Mouse (Mus musculus) erythroblast, embryonic 14.5 days (primary cell): ENCODE measurements at regions not wholly inside any gene's neighbourhood (a gene's known extent, or its start where the extent isn't known, plus 50 kb on each side); places are given as distances from the start of the nearest gene placed in this dataset.

Experiments
- GATA1 ChIP-seq: IDR thresholded peaks from 2 replicates; pipeline ENCODE4 v1.6.1; 2012; ENCODE audit warnings: low read length, inconsistent platforms, mixed read lengths
- TAL1 ChIP-seq: IDR thresholded peaks from 3 replicates; pipeline ENCODE4 v1.6.1; 2012; ENCODE audit warnings: low read length, inconsistent platforms, mixed read lengths

GRCm38 (mm10) chr9:32863286-32863685, 227.3 kb downstream of the Ets1 start:
- no peak for TF ChIP-seq TAL1
- TF ChIP-seq GATA1 = no peak
